Mouse (Mus musculus): ENCODE measurements around the gene Ell2. TPM values are rescaled to one million over a fixed set of nuclear protein-coding genes. Genes with fewer than 3 reads are reported as not detected.

Gene Ell2
- polyA plus RNA-seq (2015; fragmentation: Nextera tagmentation; extraction: Ambion mirVana): 2.2 and 4.9 TPM in 2 replicates

DNA sequence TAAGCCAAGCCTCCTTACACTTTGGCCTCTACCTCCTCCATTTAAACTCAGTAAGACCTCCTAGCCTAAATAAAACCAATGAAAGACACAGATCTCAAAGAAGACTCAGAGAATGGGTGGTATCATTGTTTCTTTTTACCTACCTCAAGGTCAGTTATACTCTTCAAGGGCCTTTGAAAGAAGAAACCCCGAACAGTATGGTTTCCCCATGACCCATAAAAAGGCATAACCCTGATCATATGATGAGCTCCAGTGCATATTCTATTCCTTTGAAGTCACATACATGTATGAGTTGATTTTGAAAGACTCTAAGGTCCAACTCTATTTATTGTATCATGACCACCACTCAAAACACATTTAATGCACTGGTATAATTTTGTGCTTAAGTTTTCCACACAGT, at the start of gene Ell2:
TSS of gene Ell2 (plus strand) at position 301 of the 400 bp plus-strand sequence.
- peak within 1 kb of the TSS; percentile 87 for H3K4me2 ChIP-seq
- peak within 1 kb of the TSS; percentile 64 for H3K9ac ChIP-seq (replicated peaks)
- no peak for ATAC-seq (ENCODE audit: low FRiP score)
- H3K36me3 ChIP-seq: no peaks in the 10 kb centered on the region
- peaks cover 20% of the 10 kb centered on the region for H3K4me1 ChIP-seq
- H3K9me3 ChIP-seq (replicated peaks): no peaks in the 10 kb centered on the region
- 96% methylated on average over 1 of the region's 1 CpGs for WGBS
- H3K27ac ChIP-seq (replicated peaks): peak within 1 kb of the TSS; percentile 56; the same call in 1 of the 2 replicates
- H3K4me3 ChIP-seq (replicated peaks): peak within 1 kb of the TSS; percentile 81
- H3K27me3 ChIP-seq (replicated peaks): peaks cover 7% of the 10 kb centered on the region; the same call in 1 of the 2 replicates

DNA sequence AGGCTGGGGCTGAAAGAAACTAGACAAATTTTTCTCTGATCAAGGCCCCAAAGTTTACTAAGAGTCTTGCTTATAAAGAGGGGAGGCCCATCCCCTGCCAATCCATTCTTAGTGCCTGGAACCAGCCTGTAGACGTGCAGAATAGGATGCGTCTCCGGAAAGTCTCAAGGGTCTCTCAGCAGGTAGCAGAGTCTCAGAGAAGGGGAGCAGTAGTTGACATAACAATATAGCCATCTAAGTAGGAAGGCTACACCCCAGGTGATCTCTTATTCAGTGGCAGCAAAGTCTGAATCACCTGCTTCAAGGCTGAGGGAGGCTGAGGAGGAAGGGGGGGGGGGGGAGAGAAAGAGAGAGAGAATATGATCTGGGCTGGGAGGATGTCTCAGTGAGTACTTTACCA, 21.1 kb upstream of the Ell2 start:
- 50% methylated on average over 3 of the region's 3 CpGs for WGBS
- ATAC-seq (ENCODE audit: low FRiP score): no peak
- Histone ChIP-seq H3K9me3 (replicated peaks) (no peaks in the 10 kb centered on the region), H3K9ac (replicated peaks) (no peak overlapping the region), H3K36me3 (no peaks in the 10 kb centered on the region), H3K4me2 (no peak overlapping the region), H3K4me1 (no peaks in the 10 kb centered on the region), H3K27me3 (replicated peaks) (no peaks in the 10 kb centered on the region), H3K27ac (replicated peaks) (no peak overlapping the region), H3K4me3 (replicated peaks) (no peak overlapping the region)

DNA sequence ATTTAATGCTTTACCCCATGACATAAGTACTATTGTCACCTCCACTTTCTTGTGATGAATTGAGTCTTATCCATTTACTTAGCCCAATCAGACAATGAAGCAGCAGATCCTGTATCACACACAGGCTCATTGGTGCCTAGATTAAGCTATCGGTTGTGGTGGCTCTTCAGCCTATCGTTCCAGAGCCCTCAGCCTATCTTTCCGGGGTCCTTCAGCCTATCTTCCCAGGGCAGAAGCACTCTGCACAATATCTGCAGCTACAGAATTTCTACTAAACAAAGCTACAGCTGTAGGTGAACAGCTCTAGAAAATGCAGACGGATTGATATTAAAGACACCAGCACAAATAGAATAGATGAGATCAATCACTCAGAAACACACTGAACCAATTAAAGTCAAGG, 19.6 kb upstream of the Ell2 start:
- Histone ChIP-seq H3K9ac (replicated peaks) (no peak overlapping the region), H3K4me3 (replicated peaks) (no peak overlapping the region), H3K27me3 (replicated peaks) (no peaks in the 10 kb centered on the region), H3K4me2 (no peak overlapping the region), H3K9me3 (replicated peaks) (no peaks in the 10 kb centered on the region), H3K4me1 (no peaks in the 10 kb centered on the region), H3K27ac (replicated peaks) (no peak overlapping the region), H3K36me3 (no peaks in the 10 kb centered on the region)
- ATAC-seq (ENCODE audit: low FRiP score): no peak
- 90% methylated on average over 4 of the region's 4 CpGs for WGBS

DNA sequence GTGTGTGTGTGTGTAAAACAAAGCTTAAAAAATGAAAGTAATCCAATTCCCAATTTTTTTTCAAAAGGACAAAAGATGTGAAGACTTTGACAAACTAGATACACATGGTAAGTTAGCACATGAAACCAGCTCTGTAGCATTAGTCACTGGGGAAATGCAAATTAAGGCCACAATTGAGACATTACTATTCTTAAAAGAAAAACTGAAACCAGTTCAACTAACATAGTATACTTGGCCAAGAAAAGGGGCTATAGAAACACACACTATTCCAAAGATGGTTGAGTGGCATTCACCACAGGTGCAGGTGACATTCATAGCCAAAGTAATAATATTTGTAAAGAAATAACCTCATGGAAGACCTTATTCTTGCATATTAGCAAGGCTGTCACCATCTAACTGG, 14.9 kb upstream of the Ell2 start:
- Histone ChIP-seq H3K9ac (replicated peaks) (no peak overlapping the region), H3K4me1 (no peaks in the 10 kb centered on the region), H3K4me3 (replicated peaks) (no peak overlapping the region), H3K36me3 (no peaks in the 10 kb centered on the region), H3K27me3 (replicated peaks) (no peaks in the 10 kb centered on the region), H3K27ac (replicated peaks) (no peak overlapping the region), H3K4me2 (no peak overlapping the region), H3K9me3 (replicated peaks) (no peaks in the 10 kb centered on the region)
- no peak for ATAC-seq (ENCODE audit: low FRiP score)

DNA sequence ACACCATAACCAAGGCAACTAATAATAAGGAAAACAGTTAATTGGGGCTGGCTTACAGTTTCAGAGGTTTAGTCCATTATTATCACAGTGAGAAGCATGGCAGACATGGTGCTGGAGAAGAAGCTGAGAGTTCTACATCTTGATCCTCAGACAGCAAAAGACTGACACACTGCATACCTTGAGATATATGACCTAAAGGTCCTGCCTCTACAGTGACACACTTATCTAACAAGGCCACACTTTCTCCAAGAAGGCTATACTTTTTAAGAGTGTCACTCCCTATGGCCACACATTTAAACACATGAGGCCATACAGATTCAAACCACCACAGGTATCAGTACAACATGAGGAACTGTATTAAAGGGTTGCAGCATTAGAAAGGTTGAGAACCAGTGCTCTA, 13.5 kb upstream of the Ell2 start:
- Histone ChIP-seq H3K4me2 (no peak overlapping the region), H3K4me1 (no peaks in the 10 kb centered on the region), H3K4me3 (replicated peaks) (no peak overlapping the region), H3K27me3 (replicated peaks) (no peaks in the 10 kb centered on the region), H3K36me3 (no peaks in the 10 kb centered on the region), H3K27ac (replicated peaks) (no peak overlapping the region), H3K9ac (replicated peaks) (no peak overlapping the region), H3K9me3 (replicated peaks) (no peaks in the 10 kb centered on the region)
- ATAC-seq (ENCODE audit: low FRiP score): no peak

DNA sequence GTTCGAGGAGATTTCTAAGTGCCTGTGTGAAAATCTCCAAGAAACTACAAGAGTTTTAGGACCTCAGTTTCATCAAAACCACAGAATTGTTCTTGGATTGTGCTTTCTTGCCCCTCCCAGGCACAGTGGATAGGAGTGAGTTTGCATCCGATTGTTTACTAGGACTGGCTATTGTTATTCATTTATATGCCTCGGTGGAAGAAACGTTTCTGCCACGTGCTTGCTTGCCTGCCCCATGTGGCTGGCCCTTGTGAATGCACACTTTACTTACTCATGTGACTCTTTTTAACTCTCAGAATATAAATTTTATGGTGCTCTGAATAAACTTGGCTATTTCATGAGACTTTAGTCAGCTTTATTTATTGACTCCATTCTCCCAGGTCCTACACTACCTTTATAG, 3.7 kb upstream of the Ell2 start:
- 38% methylated on average over 5 of the region's 5 CpGs for WGBS
- no peak for ATAC-seq (ENCODE audit: low FRiP score)
- Histone ChIP-seq H3K36me3 (no peaks in the 10 kb centered on the region), H3K9ac (replicated peaks) (no peak overlapping the region), H3K27me3 (replicated peaks) (no peaks in the 10 kb centered on the region), H3K4me3 (replicated peaks) (no peak overlapping the region), H3K27ac (replicated peaks) (no peak overlapping the region), H3K4me1 (peaks cover 4% of the 10 kb centered on the region; the same call in 1 of the 2 replicates), H3K4me2 (no peak overlapping the region), H3K9me3 (replicated peaks) (no peaks in the 10 kb centered on the region)

DNA sequence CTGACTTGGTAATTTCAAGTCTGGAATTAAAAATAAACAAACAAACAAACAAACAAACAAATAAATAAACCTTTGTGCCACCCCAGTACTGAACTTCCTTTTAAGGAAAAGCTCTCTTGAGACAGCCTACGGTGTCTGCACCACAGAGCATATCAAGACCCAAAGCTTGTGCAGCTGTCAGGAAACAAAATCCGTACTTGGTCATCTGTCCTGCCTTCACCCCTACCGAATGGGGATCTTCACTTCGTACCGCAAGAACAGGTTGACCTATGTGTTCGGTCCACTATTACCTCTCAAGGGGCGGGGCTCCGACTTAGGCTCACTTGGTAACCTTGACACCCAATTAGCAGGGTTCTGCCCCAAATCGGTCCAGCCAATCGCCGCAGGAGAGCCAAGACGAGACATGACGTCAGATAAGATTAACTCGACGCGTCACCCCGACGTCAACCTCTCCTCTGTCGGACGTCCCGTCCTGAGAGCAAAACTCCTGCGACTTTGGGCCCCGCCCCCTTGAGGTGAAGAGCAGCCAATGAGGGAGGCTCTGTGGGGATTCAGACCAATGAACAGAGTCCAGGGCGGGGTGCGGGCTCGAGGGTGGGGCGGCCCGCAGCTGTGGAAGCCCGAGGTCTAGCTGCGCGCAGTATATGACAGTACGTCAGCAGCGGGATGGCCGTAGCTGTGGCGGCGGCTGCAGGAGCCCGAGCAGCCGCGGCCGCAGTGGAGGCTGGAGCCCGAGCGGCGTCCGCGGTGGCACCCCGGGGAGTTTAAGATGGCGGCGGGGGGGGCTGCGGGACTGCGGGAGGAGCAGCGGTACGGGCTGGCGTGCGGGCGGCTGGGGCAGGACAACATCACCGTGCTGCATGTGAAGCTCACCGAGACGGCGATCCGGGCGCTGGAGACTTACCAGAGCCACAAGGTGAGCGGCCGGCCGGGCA, 592 bp downstream of the Ell2 start:
- WGBS: 5% methylated on average over 64 of the region's 64 CpGs
- H3K27ac ChIP-seq (replicated peaks): peak overlapping the region; percentile 56; the same call in 1 of the 2 replicates
- peaks cover 7% of the 10 kb centered on the region; the same call in 1 of the 2 replicates for H3K27me3 ChIP-seq (replicated peaks)

DNA sequence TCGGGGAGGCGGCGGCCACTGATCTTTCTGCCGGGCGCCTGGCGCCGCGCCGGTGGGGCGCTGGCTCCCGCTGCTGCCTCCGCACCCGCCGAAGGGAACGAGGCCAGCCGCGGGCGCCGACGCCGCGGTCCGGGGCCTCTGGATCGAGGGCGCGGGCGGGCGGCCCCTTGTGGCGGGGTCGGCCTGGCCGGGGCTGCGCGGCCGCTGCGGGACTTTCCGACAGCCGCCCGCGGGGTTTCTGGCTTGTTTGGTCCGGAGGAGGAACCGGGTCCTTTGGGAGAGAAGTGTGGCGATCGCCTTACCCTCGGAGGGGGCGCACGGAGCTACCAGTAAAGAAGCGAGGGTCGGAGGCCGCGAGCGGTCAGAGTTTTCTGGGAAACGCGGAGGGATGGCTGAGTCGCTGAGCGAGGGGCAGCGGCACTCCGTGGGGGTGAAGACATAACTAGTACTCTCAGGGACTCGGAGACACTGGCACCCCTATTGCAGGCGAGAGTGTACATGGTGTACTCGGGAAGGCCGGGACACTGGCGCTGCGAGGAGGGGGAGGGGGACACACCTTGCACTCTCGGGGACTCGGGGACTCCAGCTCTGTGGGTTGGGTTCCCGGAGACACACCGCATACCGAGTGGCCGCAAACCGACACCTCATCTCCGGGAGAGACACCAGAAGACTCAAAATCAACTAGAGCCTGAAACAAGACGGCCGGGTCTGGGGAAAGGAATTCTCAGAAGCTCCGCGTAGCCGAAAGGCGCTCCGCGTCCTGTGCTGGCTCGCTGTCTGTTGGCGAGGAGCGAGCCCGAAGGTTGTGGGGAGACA, 1.5 kb downstream of the Ell2 start:
- H3K4me2 ChIP-seq: peak overlapping the region; percentile 87
- peaks cover 20% of the 10 kb centered on the region for H3K4me1 ChIP-seq
- peaks cover 7% of the 10 kb centered on the region; the same call in 1 of the 2 replicates for H3K27me3 ChIP-seq (replicated peaks)
- peak; percentile 78 for ATAC-seq (ENCODE audit: low FRiP score)
- peak overlapping the region; percentile 56 for H3K27ac ChIP-seq (replicated peaks)
- H3K9ac ChIP-seq (replicated peaks): peak overlapping the region; percentile 64
- no peaks in the 10 kb centered on the region for H3K36me3 ChIP-seq
- WGBS: under 1% methylated on average over 81 of the region's 83 CpGs
- H3K4me3 ChIP-seq (replicated peaks): peak overlapping the region; percentile 81
- no peaks in the 10 kb centered on the region for H3K9me3 ChIP-seq (replicated peaks)

More for the DNA sequence above, 592 bp downstream of the Ell2 start:
- Histone ChIP-seq H3K4me3 (replicated peaks) (peak overlapping the region; percentile 81), H3K9me3 (replicated peaks) (no peaks in the 10 kb centered on the region), H3K36me3 (no peaks in the 10 kb centered on the region), H3K4me1 (peaks cover 20% of the 10 kb centered on the region), H3K4me2 (peak overlapping the region; percentile 87), H3K9ac (replicated peaks) (peak overlapping the region; percentile 64)
- peak; percentile 100 for ATAC-seq (ENCODE audit: low FRiP score)

DNA sequence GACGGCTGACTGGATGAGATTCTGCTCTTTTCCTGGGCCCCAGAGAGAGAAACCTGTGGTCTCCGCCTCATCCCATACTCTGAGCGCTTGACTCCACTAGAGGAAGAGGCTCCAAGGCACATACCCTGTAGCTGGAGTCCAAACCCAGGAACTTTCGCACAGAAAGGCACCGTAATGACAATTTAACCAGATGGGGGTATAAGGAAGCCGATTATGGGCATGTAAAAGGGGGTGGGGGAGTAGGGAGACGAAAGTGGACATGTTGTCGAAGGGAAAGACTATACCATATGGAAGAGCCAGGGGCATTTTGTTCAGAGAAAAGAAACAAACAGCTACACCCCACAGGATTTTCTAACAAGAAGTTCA, 2.1 kb downstream of the Ell2 start:
- Histone ChIP-seq H3K9me3 (replicated peaks) (no peaks in the 10 kb centered on the region), H3K9ac (replicated peaks) (peak overlapping the region; percentile 64), H3K27me3 (replicated peaks) (peaks cover 7% of the 10 kb centered on the region; the same call in 1 of the 2 replicates), H3K4me2 (peak overlapping the region; percentile 87), H3K27ac (replicated peaks) (peak overlapping the region; percentile 56; the same call in 1 of the 2 replicates), H3K4me3 (replicated peaks) (peak overlapping the region; percentile 81), H3K4me1 (peaks cover 20% of the 10 kb centered on the region), H3K36me3 (no peaks in the 10 kb centered on the region)
- 4% methylated on average over 8 of the region's 8 CpGs for WGBS
- ATAC-seq (ENCODE audit: low FRiP score): peak; percentile 3; the same call in 1 of the 2 replicates

DNA sequence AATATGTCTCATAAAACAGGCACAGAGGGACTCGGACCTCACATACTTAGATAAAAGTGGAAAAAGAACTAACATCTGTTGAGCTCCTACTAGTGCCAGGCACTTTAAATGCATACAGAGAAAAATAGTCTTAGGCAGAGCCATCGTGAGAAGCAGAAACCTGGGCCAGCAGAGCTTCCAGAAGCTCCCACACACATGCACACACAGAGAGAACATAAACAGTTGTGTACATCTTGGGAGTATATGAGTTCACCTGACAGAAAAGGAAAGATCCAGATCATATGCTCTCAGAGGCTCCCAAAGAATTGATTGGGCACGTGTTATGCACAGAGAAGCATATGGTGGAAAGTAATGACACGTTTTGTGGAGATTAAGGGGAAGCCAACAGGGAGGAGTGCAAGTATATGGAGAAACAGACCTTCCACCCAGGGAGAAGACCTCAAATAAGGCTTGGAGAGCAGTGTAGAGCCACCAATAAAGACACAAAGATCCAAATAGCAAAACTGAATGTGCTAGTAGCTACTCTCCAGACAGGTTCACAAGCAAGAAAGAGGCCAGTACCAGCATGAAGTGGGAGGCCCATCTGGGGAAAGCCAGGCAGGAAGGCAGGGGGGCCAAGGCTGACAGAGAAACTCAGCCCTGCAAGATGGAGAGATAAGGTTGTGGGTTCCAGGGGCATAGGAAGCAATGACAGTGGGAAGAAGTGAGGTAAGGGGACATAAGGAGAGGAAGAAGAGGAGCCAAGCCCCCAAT, 2.6 kb downstream of the Ell2 start:
- H3K4me3 ChIP-seq (replicated peaks): peak overlapping the region; percentile 81
- H3K9me3 ChIP-seq (replicated peaks): no peaks in the 10 kb centered on the region
- peak overlapping the region; percentile 87 for H3K4me2 ChIP-seq
- 35% methylated on average over 4 of the region's 4 CpGs for WGBS
- no peak overlapping the region for H3K9ac ChIP-seq (replicated peaks)
- no peak overlapping the region for H3K27ac ChIP-seq (replicated peaks)
- H3K27me3 ChIP-seq (replicated peaks): peaks cover 7% of the 10 kb centered on the region; the same call in 1 of the 2 replicates
- peaks cover 20% of the 10 kb centered on the region for H3K4me1 ChIP-seq
- ATAC-seq (ENCODE audit: low FRiP score): no peak
- H3K36me3 ChIP-seq: no peaks in the 10 kb centered on the region

DNA sequence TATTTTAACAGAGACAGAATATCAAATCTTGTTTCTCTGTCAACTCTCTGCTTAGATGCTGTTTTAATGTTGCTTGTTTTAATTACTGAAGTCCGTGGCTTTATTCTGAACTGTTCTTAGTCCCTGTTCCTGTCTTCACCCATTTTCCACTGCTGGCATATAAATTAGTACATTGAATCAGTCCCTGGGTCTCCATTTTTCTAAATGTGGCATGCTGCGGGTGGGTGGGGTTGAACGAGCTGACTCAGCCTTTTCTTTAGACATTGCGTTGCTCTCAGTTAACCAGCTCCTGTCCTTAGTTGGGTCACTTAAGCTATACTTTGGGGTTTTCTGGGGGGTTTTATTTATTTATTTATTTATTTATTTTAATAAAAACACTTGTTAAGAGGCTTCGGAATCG, 3.6 kb downstream of the Ell2 start:
- H3K36me3 ChIP-seq: no peaks in the 10 kb centered on the region
- H3K4me1 ChIP-seq: peaks cover 20% of the 10 kb centered on the region
- no peak for ATAC-seq (ENCODE audit: low FRiP score)
- H3K4me3 ChIP-seq (replicated peaks): no peak overlapping the region
- no peak overlapping the region for H3K27ac ChIP-seq (replicated peaks)
- H3K4me2 ChIP-seq: no peak overlapping the region
- no peak overlapping the region for H3K9ac ChIP-seq (replicated peaks)
- peaks cover 7% of the 10 kb centered on the region; the same call in 1 of the 2 replicates for H3K27me3 ChIP-seq (replicated peaks)
- WGBS: 58% methylated on average over 6 of the region's 6 CpGs
- H3K9me3 ChIP-seq (replicated peaks): no peaks in the 10 kb centered on the region

Measured in neural tube, embryonic 15.5 days (tissue).